Mouse (Mus musculus) T-helper 2 cell (primary cell): ENCODE results near the gene Kif27.

Source experiments
- in situ Hi-C: fragments of 300-600 bp; cut with MboI, MseI; formaldehyde crosslinking; loops from one replicate; pipeline ENCODE4 v1.15.1; 2025; ENCODE audit warnings: high pct_unique_total_duplicates

Kif27 gene

DNA sequence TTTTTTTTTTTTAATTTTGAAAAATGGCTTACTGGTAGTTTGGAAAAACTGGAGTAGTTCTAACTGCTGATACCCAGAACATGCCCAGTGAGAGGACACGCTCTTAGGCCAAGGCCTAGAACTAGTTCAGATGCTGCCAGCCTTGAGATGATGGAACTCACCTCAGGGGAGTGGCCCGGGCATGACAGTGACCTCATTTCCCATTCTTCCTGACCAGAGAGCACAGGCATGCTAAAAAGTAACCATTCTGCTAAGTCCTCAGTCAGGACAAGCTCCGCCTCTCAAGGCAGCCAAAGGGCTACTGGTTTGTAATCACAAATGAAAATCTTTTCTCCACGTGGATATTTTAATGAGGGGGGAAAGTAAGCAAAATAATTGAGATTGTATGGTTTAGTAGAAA, 77.0 kb downstream of the Kif27 start:
- in situ Hi-C loops = no loop called here

DNA sequence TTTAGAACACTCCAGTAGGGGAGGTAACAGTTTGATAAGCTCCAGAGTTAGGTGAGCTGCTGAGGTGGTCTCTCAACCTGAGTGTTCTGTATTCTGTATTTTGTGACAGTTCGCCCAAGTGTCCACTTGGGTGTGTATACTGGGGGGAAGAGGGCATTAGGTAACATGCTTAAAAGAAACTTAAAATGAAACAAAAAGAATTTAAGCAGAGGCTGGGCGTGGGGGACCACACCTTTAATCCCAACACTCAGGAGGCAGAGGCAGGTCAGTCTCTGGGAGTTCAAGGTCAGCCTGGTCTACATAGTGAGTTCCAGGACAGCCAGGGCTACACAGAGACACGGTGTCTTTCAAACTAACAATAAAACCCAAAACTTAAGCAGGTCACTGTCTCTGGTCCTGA, 78.4 kb downstream of the Kif27 start:
- in situ Hi-C loops = no loop called here

DNA sequence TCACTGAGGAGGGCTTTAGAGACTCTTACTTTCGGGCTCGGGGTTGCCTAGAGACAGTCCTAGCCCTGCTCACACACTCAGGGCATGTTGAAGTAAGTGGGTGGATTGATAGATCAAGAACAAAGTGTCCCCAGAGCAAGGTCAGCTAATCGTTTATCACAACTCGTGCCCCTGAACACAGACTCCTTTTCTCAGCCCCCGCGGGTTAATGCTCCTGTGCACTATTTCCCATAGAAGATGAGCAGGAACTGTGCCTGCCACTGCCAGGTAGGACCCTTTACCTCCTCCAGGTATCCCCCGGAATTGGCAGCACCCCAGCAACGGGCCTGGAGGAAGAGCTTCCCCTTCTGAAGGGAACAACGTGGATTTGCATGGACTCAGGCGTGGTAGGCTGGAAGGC, 82.7 kb downstream of the Kif27 start:
- in situ Hi-C loops = loop anchor here (5.0 to 10.0 kb wide), 2 partner anchors 106 to 121 kb away; partner anchors contain the start of gene Idnk

DNA sequence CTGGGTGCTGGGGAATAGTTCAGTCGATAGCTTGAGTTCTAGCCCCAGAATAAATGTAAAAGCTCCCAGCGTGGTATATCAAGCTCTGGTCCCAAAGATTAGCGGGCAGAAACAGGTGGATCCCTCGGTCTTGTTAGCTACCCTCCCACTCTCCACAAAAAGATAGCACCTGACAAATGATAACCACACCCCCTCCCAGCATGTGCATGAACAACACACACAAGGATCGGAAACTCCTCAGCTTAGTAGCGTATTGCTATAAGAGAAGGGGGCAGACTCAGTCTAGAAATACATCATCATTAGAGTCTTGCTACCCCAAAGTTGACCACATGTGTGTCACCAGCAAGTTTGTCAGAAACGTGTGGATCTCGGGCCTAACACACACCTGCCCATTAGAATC, 83.3 kb downstream of the Kif27 start, which contains the start of gene Gkap1:
Gkap1 (minus strand) TSS at position 101 of the 400 bp plus-strand sequence.
- in situ Hi-C loops = loop anchor here (5.0 to 10.0 kb wide), 2 partner anchors 107 to 121 kb away; partner anchors contain the start of gene Idnk

DNA sequence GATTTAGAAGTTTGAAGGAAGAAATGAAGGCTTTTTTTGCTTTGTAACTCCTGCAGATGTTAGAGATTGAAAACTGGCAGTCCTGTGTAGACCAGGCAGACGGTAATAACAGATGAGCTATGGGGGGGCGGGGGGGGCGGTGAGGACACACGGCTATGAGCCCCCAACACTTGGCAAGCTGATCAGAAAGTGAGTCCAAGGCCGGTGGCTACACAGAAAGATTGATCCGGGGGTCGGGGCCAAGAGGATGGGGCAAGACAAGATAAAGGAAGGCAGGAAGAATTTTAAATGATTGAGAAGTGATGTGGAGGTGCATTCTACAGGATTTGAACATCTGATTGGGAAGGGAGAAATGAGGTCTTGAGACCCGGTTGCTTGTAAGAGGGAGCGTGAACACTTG, 83.8 kb downstream of the Kif27 start:
- in situ Hi-C loops = loop anchor here (5.0 to 10.0 kb wide), 2 partner anchors 107 to 120 kb away; partner anchors contain the start of gene Idnk

DNA sequence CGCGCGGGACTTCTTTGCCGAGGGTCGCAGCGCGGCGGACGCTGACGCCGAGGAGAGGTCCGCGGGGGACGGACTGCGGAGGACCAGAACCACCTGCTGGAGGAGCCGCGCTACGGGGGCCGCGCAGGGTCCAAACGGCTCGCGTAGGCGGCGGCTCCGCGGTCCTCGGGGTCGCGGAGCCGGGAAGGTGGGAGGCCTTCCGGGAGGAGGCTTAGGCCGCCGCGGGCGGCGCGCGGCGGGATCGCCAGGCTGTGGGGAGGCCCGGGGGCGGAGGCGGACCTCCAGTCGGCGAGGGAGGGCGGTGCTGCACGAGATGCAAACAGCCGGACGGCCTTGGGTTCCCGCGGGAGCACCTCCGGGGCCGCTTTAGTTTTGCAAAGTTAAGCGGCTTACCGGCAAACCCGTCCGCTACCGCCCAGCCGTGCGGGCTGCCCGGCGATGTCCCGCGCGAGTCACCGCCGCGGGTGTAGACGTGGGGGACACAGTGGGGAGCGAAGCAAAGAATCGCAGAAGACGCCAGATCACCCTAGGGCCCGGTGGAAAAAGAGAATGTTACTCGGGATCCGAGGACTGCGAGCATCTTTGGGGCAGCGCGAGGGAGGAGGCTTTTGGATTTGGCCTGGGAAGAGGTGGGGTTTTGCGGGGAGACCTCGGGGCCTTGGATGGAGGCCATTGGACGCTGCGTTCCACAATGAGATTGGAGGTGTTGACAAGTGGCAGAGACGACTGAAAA, 84.5 kb downstream of the Kif27 start:
- in situ Hi-C loops = loop anchor here (5.0 to 10.0 kb wide), 2 partner anchors 52 to 120 kb away; partner anchors contain the start of gene Idnk

DNA sequence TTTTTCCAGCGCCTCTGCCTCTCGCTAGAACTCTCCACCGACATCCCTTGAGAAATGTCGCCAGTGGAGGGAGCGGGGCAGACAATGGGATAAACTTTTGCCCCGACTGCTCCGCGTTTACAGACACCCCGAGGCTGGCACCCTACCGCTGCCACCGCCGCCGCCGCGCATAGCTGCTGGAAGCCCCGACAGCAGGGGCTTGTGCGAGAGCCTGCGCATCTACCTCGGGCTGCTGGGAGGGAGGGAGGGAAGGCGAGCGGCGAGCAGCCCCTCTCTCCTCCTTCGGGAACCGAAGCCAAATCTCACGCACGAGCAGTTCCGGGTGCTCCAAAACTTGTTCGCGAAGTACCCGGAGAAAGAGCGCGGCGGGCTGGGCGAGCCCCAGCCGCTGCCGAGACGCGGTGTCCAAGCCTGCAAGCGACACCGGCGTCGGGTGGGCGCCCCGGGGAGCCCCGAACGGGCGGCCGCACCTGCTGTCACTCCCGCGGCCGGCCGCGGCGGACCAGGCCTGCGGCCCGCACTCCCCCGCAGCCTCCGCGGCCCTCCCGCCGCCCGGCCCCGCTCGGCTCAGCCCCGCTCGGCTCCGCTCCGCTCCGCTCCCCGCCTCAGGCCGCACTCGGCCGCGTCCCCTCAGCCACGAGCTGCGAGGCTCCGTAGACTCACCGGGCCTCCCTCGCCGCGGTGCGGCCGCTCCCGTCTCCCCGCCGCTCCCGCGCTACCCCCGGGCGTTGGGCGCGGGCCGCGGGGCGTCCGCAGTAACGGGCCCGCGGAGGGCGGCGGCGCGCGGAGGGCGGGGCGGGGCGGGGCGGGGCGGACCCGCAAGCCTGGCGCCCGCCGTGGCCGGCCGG, 85.3 kb downstream of the Kif27 start:
- in situ Hi-C loops = loop anchor here (5.0 to 10.0 kb wide), 2 partner anchors 51 to 119 kb away; partner anchors contain the start of gene Idnk

DNA sequence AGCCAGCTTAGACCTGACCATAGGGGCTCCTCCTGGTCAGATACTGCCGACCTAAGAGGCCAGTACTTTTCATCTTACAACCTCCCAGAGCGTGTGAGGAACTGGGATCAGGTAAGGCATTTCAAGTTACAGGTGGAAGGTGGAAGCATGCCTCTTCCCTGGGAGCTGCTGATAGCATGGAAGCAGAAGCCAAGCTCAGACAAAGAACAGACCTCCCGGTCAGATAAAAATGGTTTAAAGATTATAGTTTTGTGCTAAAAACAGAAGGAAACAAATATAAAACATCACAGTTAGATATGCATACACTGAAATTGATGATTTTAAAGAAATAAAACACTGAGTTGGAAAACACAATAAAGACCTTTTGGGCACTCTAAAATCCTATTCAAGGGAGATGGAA, 92.1 kb downstream of the Kif27 start:
- in situ Hi-C loops = no loop called here

DNA sequence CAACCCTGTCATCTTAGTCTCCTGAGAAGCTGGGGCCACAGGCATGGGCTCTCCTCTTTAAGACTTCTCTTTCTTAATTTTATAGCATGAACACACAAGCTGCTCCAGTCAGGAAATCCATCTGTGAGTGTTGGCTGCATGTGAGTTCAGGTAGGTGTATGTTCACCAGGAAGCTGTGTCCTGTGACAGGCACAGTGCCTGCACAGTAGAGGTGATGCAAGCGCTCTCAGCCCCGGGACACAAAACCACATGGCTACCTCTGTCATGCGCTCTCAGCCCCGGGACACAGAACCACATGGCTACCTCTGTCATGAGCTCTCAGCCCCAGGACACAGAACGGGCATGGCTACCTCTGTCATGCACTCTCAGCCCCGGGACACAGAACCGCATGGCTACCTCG, 95.4 kb downstream of the Kif27 start:
- in situ Hi-C loops = no loop called here

DNA sequence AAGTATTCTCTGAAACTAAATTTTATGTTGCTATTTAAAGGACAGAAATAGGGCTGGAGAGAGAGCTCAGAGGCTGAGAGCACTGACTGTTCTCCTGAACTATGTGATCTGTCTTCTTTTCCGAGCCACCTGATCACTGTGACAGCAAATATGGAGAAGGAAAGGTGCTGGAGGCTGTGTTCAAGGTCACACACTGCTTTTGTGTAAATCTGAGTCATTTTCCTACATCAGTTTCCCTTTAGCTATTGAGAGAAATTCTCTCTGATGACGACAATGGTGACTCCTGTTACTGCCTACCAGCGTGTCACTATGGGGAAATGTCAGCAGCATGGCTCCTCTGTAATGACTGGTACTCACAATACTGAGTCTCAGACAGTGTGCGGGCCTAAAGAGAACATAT, 97.2 kb downstream of the Kif27 start:
- in situ Hi-C loops = no loop called here

DNA sequence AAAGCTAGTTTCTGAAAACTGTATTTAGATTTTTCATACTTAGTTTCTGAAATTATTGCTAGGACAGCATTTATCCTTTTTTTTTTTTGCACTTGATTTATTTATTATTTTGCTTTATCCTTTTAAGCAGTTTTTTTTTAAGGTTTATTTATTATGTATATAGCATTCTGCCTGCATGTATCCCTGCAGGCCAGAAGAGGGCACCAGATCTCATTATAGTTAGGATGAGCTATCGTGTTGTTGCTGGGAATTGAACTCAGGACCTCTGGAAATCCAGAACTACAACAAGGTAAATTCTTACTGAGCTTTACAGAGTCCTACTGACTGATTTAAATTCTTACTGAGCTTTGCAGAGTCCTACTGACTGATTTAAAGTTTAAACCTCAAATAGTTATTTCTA, 105.7 kb downstream of the Kif27 start:
- in situ Hi-C loops = no loop called here

DNA sequence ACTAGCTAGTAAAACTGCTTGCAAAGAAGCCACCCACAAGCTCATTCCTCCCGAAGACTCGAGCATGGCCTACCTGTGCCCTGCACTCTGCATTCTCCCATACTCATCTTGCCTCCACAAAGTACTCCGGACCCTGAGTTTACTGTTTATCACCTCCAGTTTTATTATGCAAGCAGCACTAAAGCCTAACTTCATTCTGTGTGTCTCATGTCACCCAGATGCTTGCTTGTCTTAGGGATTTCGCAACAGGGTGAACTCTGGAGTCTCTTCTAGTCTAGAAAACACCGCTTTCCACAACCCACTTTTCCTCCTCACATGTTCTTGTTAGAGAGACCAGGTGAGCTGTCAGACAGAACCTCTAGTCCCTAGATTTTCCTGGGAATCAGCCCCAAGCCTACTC, 110.0 kb downstream of the Kif27 start:
- in situ Hi-C loops = no loop called here
